Mouse (Mus musculus) left cerebral cortex, postnatal 25 days (tissue): ENCODE measurements at regions not wholly inside any gene's neighbourhood (a gene's known extent, or its start where the extent isn't known, plus 50 kb on each side); places are given as distances from the start of the nearest gene placed in this dataset.

Source experiments
- DNase-seq, 2 experiments: peaks; one replicate each; pipeline ENCODE4 v3.0.0; 2022; ENCODE audit warnings: low spot score in 2 of 2, mixed read lengths in 1 of 2
- intact Hi-C: fragments of 180-260 bp; cut with DNase I; formaldehyde crosslinking; loops from one replicate; pipeline ENCODE4 v1.15.1; 2025

GRCm38 (mm10) chr8:93683773-93684391, 125.9 kb upstream of the Gnao1 start:
- DNase-seq: no peak

GRCm38 (mm10) chr8:93684392-93684791, 125.4 kb upstream of the Gnao1 start:
- DNase-seq: no peak
- intact Hi-C loops: no loop called here

More at GRCm38 (mm10) chr8:93683773-93684391, 125.9 kb upstream of the Gnao1 start:
- intact Hi-C loops: no loop called here

- DNase-seq: no peak
- intact Hi-C loops: no loop called here
Measured at GRCm38 (mm10) chr8:93688845-93689244, 120.9 kb upstream of the Gnao1 start.

- intact Hi-C loops: no loop called here
- peak in 1 of 2 experiments; percentile 45 for DNase-seq
Measured at GRCm38 (mm10) chr8:93689832-93690471, 119.8 kb upstream of the Gnao1 start.

- intact Hi-C loops: no loop called here
- peak in 1 of 2 experiments; percentile 62 for DNase-seq
Measured at GRCm38 (mm10) chr8:93691375-93691774, 118.4 kb upstream of the Gnao1 start.

GRCm38 (mm10) chr8:93691826-93692225, 117.9 kb upstream of the Gnao1 start:
- intact Hi-C loops: no loop called here

GRCm38 (mm10) chr8:93697206-93697605, 112.6 kb upstream of the Gnao1 start:
- peak in 1 of 2 experiments; percentile 27 for DNase-seq
- intact Hi-C loops: no loop called here

More at GRCm38 (mm10) chr8:93691826-93692225, 117.9 kb upstream of the Gnao1 start:
- no peak for DNase-seq

- no peak for DNase-seq
- intact Hi-C loops: no loop called here
Measured at GRCm38 (mm10) chr8:93698508-93698907, 111.3 kb upstream of the Gnao1 start.

GRCm38 (mm10) chr8:93701391-93701790, 108.4 kb upstream of the Gnao1 start:
- no peak for DNase-seq
- intact Hi-C loops: no loop called here

- DNase-seq: no peak
- intact Hi-C loops: no loop called here
Measured at GRCm38 (mm10) chr8:93712066-93712706, 97.6 kb upstream of the Gnao1 start.

GRCm38 (mm10) chr8:93713221-93713620, 96.5 kb upstream of the Gnao1 start:
- no peak for DNase-seq
- intact Hi-C loops: no loop called here

GRCm38 (mm10) chr8:93724896-93725489, 84.8 kb upstream of the Gnao1 start:
- intact Hi-C loops: loop anchor here (5.0 kb wide), 1 partner anchor 153 kb away; no protein-coding TSS in a partner anchor
- no peak for DNase-seq

GRCm38 (mm10) chr8:93729124-93729930, 80.4 kb upstream of the Gnao1 start:
- DNase-seq: peak in 1 of 2 experiments; percentile 40
- intact Hi-C loops: loop anchor here (5.0 kb wide), 1 partner anchor 157 kb away; no protein-coding TSS in a partner anchor

GRCm38 (mm10) chr8:93730738-93731700, 78.7 kb upstream of the Gnao1 start:
- intact Hi-C loops: no loop called here
- DNase-seq: peak in 1 of 2 experiments; percentile 17

GRCm38 (mm10) chr8:93734818-93735217, 74.9 kb upstream of the Gnao1 start:
- no peak for DNase-seq
- intact Hi-C loops: no loop called here

- intact Hi-C loops: no loop called here
- no peak for DNase-seq
Measured at GRCm38 (mm10) chr8:93740281-93740680, 69.5 kb upstream of the Gnao1 start.

- no peak for DNase-seq
- intact Hi-C loops: no loop called here
Measured at GRCm38 (mm10) chr8:93748720-93749119, 61.0 kb upstream of the Gnao1 start.

GRCm38 (mm10) chr8:93750921-93751320, 58.8 kb upstream of the Gnao1 start:
- intact Hi-C loops: no loop called here
- DNase-seq: no peak
